ENCODE assay signal across 8 mouse cellular contexts in the genomic region with DNA sequence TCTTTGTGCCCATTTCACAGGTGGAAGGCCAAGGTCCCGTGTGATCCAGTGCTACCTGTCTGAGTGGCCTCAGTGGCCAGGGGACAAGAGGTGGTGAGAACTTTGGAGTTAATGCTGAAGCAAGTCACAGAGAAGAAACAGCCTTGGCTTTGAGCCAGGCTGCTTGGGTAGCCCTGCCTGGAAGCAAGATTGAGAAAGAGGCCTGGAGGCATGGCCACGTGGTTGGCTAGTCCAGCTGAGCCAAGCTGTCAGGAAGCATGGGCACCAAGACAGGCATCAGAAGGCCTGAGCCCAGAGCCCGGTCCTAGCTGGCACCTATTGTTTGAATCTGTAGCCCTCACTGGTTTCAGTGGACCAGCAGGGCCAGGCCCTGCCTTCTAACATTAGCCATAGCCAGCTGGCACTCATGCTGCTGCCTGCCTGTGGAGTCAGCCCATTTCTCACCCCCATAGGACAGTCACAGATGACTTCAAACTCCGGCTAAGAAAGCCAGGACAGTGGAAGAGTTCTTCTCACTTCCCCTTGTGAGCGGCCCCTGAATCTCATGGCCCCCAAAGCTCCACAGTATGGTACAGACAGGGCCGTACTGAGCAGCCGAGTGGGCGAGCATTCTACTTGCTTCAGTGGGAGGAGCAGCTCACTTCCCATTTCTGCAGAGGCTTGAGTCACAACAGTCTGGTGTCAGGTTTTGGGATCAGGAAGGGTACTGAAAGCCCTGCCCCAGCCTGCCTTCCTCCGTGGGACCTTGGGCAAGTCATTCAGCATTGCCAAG. TPM values are rescaled to one million over a fixed set of nuclear protein-coding genes. Genes with fewer than 3 reads are reported as not detected.
DNase-seq lines count a peak whose midpoint lies in the region; ATAC-seq and TF ChIP-seq lines count a peak whose summit lies in the region.

No protein-coding gene starts in this region.

- no peaks in the 10 kb centered on the region for H3K9me3 ChIP-seq in kidney, embryonic 14.5 days (ENCODE audit: control insufficient read depth, low read length)
- H3K9me3 ChIP-seq in embryonic facial prominence, embryonic 14.5 days (ENCODE audit: control insufficient read depth, low read length) = no peaks in the 10 kb centered on the region
- no peaks in the 10 kb centered on the region for H3K9me3 ChIP-seq in intestine, embryonic 15.5 days
- no peaks in the 10 kb centered on the region for H3K9me3 ChIP-seq in limb, embryonic 10.5 days (replicated peaks)

- DNase-seq in kidney, adult 11 months = peak; percentile 87
- DNase-seq in Patski (ENCODE audit: low read depth, low spot score) = peak; percentile 92
- DNase-seq in embryonic facial prominence, embryonic 14.5 days (ENCODE audit: low spot score) = peak; percentile 47
- no peak for DNase-seq in limb, embryonic 10.5 days (ENCODE audit: low spot score)
- DNase-seq in monocyte, adult 2 months (ENCODE audit: low read depth in 1 of 2, low spot score in 2 of 2) = peak; percentile 80 to 83
- DNase-seq in embryo, embryonic 11 days = no peak

- WGBS in kidney, embryonic 14.5 days = 69% methylated on average over 9 of the region's 9 CpGs
- 59% methylated on average over 9 of the region's 9 CpGs for WGBS in embryonic facial prominence, embryonic 14.5 days
- 61% methylated on average over 9 of the region's 9 CpGs for WGBS in intestine, embryonic 15.5 days
- 81% methylated on average over 9 of the region's 9 CpGs for WGBS in limb, embryonic 10.5 days

- CTCF ChIA-PET in Patski (lab: Charles Lee) = interaction anchor here (1.0 kb wide), 1 partner anchor 15 kb away, joined by 3 read pairs; no protein-coding TSS in a partner anchor

- POLR2A ChIA-PET in Patski (lab: Charles Lee) = no interaction called here

- no peak overlapping the region for H3K27ac ChIP-seq in kidney, embryonic 14.5 days (ENCODE audit: low read depth, low read length)
- peak overlapping the region; percentile 46 for H3K27ac ChIP-seq in embryonic facial prominence, embryonic 14.5 days (replicated peaks; ENCODE audit: low read depth, low read length)
- H3K27ac ChIP-seq in intestine, embryonic 15.5 days = peak overlapping the region; percentile 48; the same call in 1 of the 2 replicates
- H3K27ac ChIP-seq in limb, embryonic 10.5 days = peak overlapping the region; percentile 78

- no peak overlapping the region for H3K4me3 ChIP-seq in kidney, embryonic 14.5 days (ENCODE audit: low read length)
- no peak overlapping the region for H3K4me3 ChIP-seq in embryonic facial prominence, embryonic 14.5 days (ENCODE audit: low read depth, low read length)
- no peak overlapping the region for H3K4me3 ChIP-seq in intestine, embryonic 15.5 days (replicated peaks)
- no peak overlapping the region for H3K4me3 ChIP-seq in limb, embryonic 10.5 days

- no peak overlapping the region for H3K9ac ChIP-seq in kidney, embryonic 14.5 days (ENCODE audit: low read depth, low read length)
- H3K9ac ChIP-seq in embryonic facial prominence, embryonic 14.5 days (ENCODE audit: low read depth, low read length) = no peak overlapping the region
- H3K9ac ChIP-seq in intestine, embryonic 15.5 days = no peak overlapping the region

- TF ChIP-seq CTCF in Patski (IDR thresholded peaks at IDR 0.05) = no peak

- no peak; the same call in 1 of the 2 replicates for ATAC-seq in kidney, embryonic 14.5 days (ENCODE audit: low FRiP score, low TSS enrichment)
- ATAC-seq in Patski = peak; percentile 67
- ATAC-seq in embryonic facial prominence, embryonic 14.5 days (ENCODE audit: low read depth) = no peak
- peak; percentile 36 for ATAC-seq in intestine, embryonic 15.5 days

- H3K27me3 ChIP-seq in kidney, embryonic 14.5 days (ENCODE audit: control insufficient read depth, insufficient read depth, low read length) = no peaks in the 10 kb centered on the region
- H3K27me3 ChIP-seq in Patski = no peaks in the 10 kb centered on the region
- no peaks in the 10 kb centered on the region for H3K27me3 ChIP-seq in embryonic facial prominence, embryonic 14.5 days (replicated peaks; ENCODE audit: control insufficient read depth, insufficient read depth, low read length)
- no peaks in the 10 kb centered on the region for H3K27me3 ChIP-seq in intestine, embryonic 15.5 days (replicated peaks)
- peaks cover 24% of the 10 kb centered on the region for H3K27me3 ChIP-seq in limb, embryonic 10.5 days (ENCODE audit: low read depth, poor library complexity, severe bottlenecking)

- in situ Hi-C loops in Patski (cut with MboI; ENCODE audit: low pct_unique_long_range_greater_than_20kb) = no loop called here

- H3K4me2 ChIP-seq in kidney, embryonic 14.5 days (replicated peaks; ENCODE audit: low read depth, low read length) = no peak overlapping the region
- no peak overlapping the region for H3K4me2 ChIP-seq in embryonic facial prominence, embryonic 14.5 days (ENCODE audit: low read depth, low read length)
- no peak overlapping the region for H3K4me2 ChIP-seq in intestine, embryonic 15.5 days (replicated peaks)

- H3K4me1 ChIP-seq in kidney, embryonic 14.5 days (ENCODE audit: control insufficient read depth, insufficient read depth, low read length) = peaks cover 12% of the 10 kb centered on the region
- H3K4me1 ChIP-seq in embryonic facial prominence, embryonic 14.5 days (ENCODE audit: control insufficient read depth, insufficient read depth, low read length) = peaks cover 12% of the 10 kb centered on the region
- H3K4me1 ChIP-seq in intestine, embryonic 15.5 days (replicated peaks) = peaks cover 20% of the 10 kb centered on the region
- H3K4me1 ChIP-seq in limb, embryonic 10.5 days = peaks cover 28% of the 10 kb centered on the region

- H3K36me3 ChIP-seq in kidney, embryonic 14.5 days (ENCODE audit: control insufficient read depth, insufficient read depth, low read length) = no peaks in the 10 kb centered on the region
- 0 out of 2 replicates have a peak, but pooled peaks cover 3% of the 10 kb centered on the region for H3K36me3 ChIP-seq in embryonic facial prominence, embryonic 14.5 days (ENCODE audit: control insufficient read depth, insufficient read depth, low read length)
- no peaks in the 10 kb centered on the region for H3K36me3 ChIP-seq in intestine, embryonic 15.5 days
- peaks cover 8% of the 10 kb centered on the region for H3K36me3 ChIP-seq in limb, embryonic 10.5 days

RNA-seq across cellular contexts. Expression of gene Zc3h12a, which starts 11.4 kb away (rescaled TPM):
- polyA plus RNA-seq in kidney, embryonic 14.5 days (2014; fragmentation: Nextera tagmentation; extraction: Ambion mirVana) = 0.60 and 0.61 TPM in 2 replicates
- 5.7 TPM for polyA plus RNA-seq in Patski (2021)
- polyA plus RNA-seq in embryonic facial prominence, embryonic 14.5 days (2014; fragmentation: Nextera tagmentation; extraction: Ambion mirVana) = 0.71 and 1.2 TPM in 2 replicates
- polyA plus RNA-seq in intestine, embryonic 15.5 days (2015; fragmentation: Nextera tagmentation; extraction: Ambion mirVana) = 1.4 and 1.8 TPM in 2 replicates
- polyA plus RNA-seq in limb, embryonic 10.5 days (2016; fragmentation: Nextera tagmentation; extraction: Ambion mirVana) = 0.23 and 0.58 TPM in 2 replicates

RNA-seq across cellular contexts. Expression of gene Meaf6, which starts 31.3 kb away (rescaled TPM):
- 64.3 and 72.1 TPM in 2 replicates for polyA plus RNA-seq in kidney, embryonic 14.5 days (2014; fragmentation: Nextera tagmentation; extraction: Ambion mirVana)
- polyA plus RNA-seq in Patski (2021) = 22.3 TPM
- polyA plus RNA-seq in embryonic facial prominence, embryonic 14.5 days (2014; fragmentation: Nextera tagmentation; extraction: Ambion mirVana) = 53.5 and 56.4 TPM in 2 replicates
- 47.1 and 50.8 TPM in 2 replicates for polyA plus RNA-seq in intestine, embryonic 15.5 days (2015; fragmentation: Nextera tagmentation; extraction: Ambion mirVana)
- 64.2 and 70.9 TPM in 2 replicates for polyA plus RNA-seq in limb, embryonic 10.5 days (2016; fragmentation: Nextera tagmentation; extraction: Ambion mirVana)

RNA-seq across cellular contexts. Expression of gene Snip1, which starts 49.8 kb away (rescaled TPM):
- 30.6 and 36.9 TPM in 2 replicates for polyA plus RNA-seq in kidney, embryonic 14.5 days (2014; fragmentation: Nextera tagmentation; extraction: Ambion mirVana)
- polyA plus RNA-seq in Patski (2021) = 13.5 TPM
- 26.2 and 29.9 TPM in 2 replicates for polyA plus RNA-seq in embryonic facial prominence, embryonic 14.5 days (2014; fragmentation: Nextera tagmentation; extraction: Ambion mirVana)
- 24.6 and 28.2 TPM in 2 replicates for polyA plus RNA-seq in intestine, embryonic 15.5 days (2015; fragmentation: Nextera tagmentation; extraction: Ambion mirVana)
- polyA plus RNA-seq in limb, embryonic 10.5 days (2016; fragmentation: Nextera tagmentation; extraction: Ambion mirVana) = 35.5 and 35.7 TPM in 2 replicates

RNA-seq across cellular contexts. Expression of gene Dnali1, which starts 50.8 kb away (rescaled TPM):
- 0.11 TPM in 1 of 2 replicates, not detected in the other for polyA plus RNA-seq in kidney, embryonic 14.5 days (2014; fragmentation: Nextera tagmentation; extraction: Ambion mirVana)
- polyA plus RNA-seq in Patski (2021) = 0.14 TPM
- 0.71 and 4.3 TPM in 2 replicates for polyA plus RNA-seq in embryonic facial prominence, embryonic 14.5 days (2014; fragmentation: Nextera tagmentation; extraction: Ambion mirVana)
- not detected in 2 replicates for polyA plus RNA-seq in intestine, embryonic 15.5 days (2015; fragmentation: Nextera tagmentation; extraction: Ambion mirVana)
- 0.09 and 0.15 TPM in 2 replicates for polyA plus RNA-seq in limb, embryonic 10.5 days (2016; fragmentation: Nextera tagmentation; extraction: Ambion mirVana)

Comparison
In these comparisons a context has a peak if more than half of its experiments do, and no peak if none do; other contexts are left out.
1. DNase-seq: peak in kidney, adult 11 months (single experiment), Patski (single experiment), embryonic facial prominence, embryonic 14.5 days (single experiment) and monocyte, adult 2 months (2 of 2); none in limb, embryonic 10.5 days (single experiment) and embryo, embryonic 11 days (single experiment).
2. ATAC-seq: peak in Patski (single experiment) and intestine, embryonic 15.5 days (single experiment); none in kidney, embryonic 14.5 days (single experiment) and embryonic facial prominence, embryonic 14.5 days (single experiment).